Mouse (Mus musculus): ENCODE measurements at regions not wholly inside any gene's neighbourhood (a gene's known extent, or its start where the extent isn't known, plus 50 kb on each side); places are given as distances from the start of the nearest gene placed in this dataset.

GRCm38 (mm10) chr15:36945309-36945708 is 62.3 kb downstream of the Zfp706 start:
- DNase-seq (ENCODE audit: low spot score), result no peak

DNA sequence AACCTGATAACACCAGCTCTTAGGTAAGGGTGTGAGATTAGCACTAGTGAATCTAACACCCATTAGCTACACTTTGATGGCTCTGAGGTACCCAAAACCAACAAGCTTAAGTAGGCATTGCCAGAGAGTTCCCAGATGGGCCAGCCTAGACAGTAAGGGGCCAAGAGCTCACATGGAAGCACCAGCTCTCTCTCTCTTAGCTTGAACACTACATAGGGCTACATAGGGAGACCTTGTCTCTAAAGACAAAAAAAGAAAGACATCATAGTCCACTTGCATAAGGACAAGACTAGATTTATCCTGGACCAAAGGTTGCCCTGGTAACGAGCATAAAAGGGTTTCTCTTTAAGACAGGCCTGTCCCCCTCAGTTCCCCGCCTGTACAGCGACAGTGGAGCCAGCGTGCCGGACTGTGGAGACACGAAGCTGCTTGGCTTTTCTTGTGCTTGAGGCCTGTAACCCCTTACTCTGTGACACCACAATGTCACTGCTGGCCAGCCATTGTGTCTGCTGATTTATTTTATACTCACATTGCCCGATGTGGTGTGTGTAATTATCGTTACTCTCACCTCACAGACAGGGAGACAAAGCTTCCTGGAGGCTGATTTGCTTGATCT is 62.9 kb downstream of the Zfp706 start:
- DNase-seq (ENCODE audit: low spot score), result no peak

DNA sequence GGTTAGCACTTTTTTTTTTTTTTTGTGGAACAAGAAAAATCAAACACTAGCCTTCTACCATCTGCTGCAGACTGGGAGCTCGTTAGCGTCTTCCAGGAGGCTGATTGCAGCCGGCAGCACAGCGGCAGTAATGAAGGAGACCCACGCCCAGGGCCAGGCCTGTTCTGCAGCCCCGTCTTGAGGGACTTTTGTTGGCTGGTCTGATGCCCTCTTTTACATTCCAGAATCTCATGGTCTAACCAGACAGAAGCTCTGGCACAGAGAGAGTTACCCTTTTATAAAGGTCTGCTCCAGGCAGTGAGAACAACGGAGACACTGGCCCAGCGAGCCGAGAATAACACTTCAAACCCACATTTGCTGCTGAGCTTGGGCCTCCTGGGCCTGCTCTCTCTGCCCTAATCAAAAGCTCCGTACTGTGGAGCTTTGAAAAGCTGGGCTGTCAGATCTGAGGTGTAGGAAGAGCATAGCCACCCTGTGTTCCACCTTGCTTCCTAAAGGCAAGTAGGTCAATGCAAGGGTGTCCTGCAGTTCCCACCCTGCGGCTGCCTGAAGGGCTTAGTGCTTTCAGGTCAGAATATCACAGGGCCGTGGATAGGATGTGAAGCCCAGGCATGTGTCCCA is 64.0 kb downstream of the Zfp706 start:
- no peak for DNase-seq (ENCODE audit: low spot score)

GRCm38 (mm10) chr15:36942261-36942660 is 65.3 kb downstream of the Zfp706 start:
- no peak for DNase-seq (ENCODE audit: low spot score)

- DNase-seq (ENCODE audit: low spot score), result no peak
Measured at GRCm38 (mm10) chr15:36941741-36942140, 65.8 kb downstream of the Zfp706 start.

- no peak for DNase-seq (ENCODE audit: low spot score)
Measured at GRCm38 (mm10) chr15:36939608-36940007, 68.0 kb downstream of the Zfp706 start.

GRCm38 (mm10) chr15:36939153-36939552 is 68.4 kb downstream of the Zfp706 start:
- no peak for DNase-seq (ENCODE audit: low spot score)

DNA sequence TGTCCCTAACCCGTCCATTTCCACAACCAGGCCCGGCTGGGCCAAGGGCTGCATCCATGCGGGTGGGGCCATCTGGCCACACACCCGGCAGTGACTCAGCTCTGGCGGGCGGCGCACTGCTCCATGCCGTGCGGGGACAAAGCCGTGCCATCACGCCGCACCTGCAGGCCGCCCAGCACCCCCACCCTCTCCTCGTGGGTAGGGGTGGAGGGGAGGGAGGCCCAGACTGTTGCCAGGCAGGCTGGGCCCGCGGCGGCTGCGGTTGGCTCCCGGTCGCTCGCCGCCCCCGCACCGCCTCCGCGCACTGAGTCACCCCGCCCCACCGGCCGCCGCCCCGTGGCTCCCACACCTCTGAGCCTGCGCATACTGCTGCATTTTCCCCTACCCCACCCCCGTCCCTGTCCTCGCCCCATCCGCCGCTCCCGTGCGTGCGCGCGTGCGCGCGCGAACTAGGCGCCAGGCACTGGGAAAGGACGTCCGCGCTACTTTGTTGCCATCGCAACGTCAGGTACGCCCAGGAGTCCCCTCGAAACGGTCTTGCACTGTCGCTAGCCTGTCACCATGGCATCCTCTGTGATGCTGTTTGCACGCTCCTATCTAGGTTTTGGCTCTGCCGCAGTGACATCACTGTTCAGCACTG is 68.9 kb downstream of the Zfp706 start:
- peak; percentile 78 for DNase-seq (ENCODE audit: low spot score)

GRCm38 (mm10) chr15:36937757-36938498 is 69.6 kb downstream of the Zfp706 start:
- no peak for DNase-seq (ENCODE audit: low spot score)

DNA sequence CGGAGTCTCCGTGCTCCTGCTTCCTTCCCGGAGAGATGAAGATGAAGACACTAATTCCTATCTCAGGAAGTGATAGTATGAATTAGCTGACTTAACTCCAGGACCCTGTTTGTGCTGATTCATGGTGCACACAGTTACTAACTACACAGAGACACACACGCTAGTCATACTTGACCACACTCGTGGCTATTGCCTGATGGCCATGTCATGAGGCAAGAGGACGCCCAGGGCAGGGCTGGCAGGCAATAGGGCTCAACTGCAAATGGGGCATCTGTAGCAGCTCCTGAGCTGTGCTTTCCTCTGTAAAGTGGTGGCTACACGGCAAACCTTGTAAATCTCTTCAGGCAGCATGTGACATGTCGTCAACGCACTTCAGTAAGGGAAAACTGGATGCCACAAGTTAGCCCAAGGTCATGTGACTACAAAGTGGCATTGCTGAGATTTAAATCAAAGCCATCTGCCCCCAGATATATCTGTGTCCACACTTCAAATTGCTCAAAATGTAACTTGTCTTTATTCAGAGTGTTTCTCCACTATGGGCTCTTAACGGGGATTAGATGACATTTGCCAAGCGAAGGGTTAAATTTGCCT is 70.4 kb downstream of the Zfp706 start:
- no peak for DNase-seq (ENCODE audit: low spot score)

DNA sequence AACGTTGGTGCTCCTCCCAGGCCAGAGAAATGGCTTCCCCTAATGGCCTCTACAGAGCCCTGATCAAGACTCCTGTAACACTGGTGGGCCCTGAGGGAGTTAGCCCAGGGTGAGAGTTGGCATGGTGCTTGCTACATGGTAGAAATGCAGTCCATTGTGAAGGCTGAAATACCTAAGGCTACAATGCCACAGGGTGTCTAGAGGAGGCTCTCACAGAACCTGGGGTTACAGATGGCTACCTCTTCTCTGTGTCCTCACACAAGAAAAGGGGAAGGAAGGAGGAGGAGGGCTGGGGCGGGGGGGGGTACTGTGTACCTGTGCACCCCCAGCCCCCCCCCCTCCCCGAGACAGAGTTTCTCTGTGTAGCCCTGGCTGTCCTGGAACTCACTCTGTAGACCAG is 72.8 kb downstream of the Zfp706 start:
- no peak for DNase-seq (ENCODE audit: low spot score)

GRCm38 (mm10) chr15:36933581-36933991 is 74.0 kb downstream of the Zfp706 start:
- DNase-seq (ENCODE audit: low spot score), result no peak

GRCm38 (mm10) chr15:36931460-36931859 is 76.1 kb downstream of the Zfp706 start:
- DNase-seq (ENCODE audit: low spot score), result no peak

- DNase-seq (ENCODE audit: low spot score), result no peak
Measured at GRCm38 (mm10) chr15:36930433-36930832, 77.1 kb downstream of the Zfp706 start.

DNA sequence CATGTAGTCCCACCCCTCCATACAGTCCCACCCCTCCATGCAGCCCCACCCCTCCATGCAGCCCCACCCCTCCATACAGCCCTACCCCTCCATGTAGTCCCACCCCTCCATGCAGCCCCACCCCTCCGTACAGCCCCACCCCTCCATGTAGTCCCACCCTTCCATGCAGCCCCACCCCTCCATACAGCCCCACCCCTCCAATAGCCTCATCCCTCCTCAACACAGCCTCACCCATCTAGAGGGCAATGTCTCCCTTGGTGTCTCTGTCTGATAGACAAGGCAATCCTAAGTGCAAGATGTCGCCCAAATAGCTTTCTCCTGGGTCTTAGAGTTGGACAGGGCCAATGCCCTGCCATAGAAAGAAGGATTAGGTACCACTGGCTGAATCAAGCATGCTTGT is 77.8 kb downstream of the Zfp706 start:
- DNase-seq (ENCODE audit: low spot score), result no peak

DNA sequence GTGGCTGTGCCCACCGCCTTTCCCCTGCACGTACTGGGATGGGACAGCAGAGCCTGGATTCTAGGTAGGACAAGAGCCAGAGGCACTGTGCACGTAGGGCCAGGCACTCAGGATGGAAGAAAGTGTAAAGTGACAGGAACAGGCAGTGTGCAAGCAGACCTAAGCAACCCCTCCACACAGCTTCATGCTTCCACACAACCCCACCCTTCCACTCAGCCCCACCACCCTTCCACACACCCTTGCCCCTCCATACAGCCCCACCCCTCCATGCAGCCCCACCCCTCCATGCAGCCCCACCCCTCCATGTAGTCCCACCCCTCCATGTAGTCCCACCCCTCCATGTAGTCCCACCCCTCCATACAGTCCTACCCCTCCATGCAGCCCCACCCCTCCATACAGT is 78.5 kb downstream of the Zfp706 start:
- DNase-seq (ENCODE audit: low spot score), result no peak

DNA sequence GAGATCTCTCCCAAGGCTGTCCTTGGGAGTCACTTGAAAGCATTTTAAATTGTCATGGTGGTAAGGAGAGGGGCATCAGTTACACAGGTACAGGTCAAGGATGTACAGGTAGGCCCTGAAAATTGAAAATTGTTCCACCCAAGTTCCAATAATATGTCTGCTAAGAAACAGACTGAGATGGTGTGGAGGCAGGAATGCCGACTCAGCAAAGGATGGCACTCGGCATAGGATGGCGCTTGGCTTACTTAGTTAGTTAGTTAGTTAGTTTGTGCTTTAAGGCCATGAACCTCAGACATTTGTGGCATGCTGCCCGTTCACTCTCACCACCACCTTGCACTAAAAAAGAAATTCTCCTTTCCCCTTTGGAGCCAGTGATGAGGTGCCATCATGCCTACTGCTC is 78.9 kb downstream of the Zfp706 start:
- DNase-seq (ENCODE audit: low spot score), result no peak

- DNase-seq (ENCODE audit: low spot score), result no peak
Measured at GRCm38 (mm10) chr15:36927436-36927835, 80.1 kb downstream of the Zfp706 start.

GRCm38 (mm10) chr15:36924171-36924570 is 83.4 kb downstream of the Zfp706 start:
- no peak for DNase-seq (ENCODE audit: low spot score)

DNA sequence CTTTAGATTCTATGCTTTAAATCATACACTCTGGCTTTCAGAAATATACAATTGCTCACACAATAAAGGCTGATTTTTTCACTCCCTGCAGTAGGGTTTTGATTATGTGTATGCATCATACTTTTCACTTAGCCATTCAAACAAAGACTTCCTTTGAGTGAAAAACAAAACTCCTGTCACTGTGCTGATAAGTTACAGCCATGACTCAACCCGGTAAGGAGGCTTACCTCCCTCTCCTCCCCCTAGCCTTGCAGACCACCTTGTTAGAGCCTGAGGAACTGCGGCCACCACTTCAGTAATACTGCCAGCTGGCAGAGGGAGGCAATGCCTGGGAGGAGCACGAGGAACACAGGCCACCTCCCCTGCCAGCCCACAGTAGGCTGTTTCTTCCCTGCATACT is 86.2 kb downstream of the Zfp706 start:
- DNase-seq (ENCODE audit: low spot score), result no peak

DNA sequence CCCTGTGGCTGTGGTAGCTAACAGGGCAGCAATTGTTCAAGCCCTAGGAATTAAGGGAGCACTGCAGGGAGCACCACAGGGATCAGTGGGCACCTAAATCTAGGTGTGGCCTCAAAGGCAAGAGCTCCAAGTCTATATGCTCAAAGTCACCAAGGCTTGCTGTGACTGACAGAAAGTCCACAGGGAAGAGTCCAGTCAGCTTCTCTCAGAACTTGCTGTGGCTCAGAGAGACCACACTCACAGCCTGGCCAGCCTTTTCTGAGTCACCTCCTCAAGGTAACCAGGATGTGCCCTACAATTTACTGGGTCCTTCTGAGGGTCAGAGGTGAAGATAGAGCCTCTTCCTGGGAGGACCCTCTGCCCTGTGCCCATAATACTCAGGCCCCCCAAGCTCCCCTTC is 86.7 kb downstream of the Zfp706 start:
- no peak for DNase-seq (ENCODE audit: low spot score)

DNA sequence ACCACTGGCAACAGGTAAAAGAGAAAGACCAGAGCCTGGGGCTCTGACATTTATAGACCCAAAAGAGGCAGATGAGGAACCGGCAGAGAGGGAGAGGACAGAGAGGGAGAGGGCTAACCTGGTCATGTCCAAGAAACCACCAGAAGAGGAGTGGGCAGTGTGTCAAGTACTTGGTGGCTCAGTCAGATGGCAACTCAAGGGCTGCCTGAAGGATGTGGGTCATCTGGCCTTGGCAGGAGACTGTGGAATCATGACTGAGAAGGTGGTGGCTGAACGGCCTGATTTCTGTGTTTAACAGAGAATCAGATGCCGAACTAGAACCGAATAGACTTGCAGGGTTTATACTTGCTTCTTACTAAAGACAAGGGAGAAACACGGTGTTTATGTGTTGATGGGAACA is 87.9 kb downstream of the Zfp706 start:
- no peak for DNase-seq (ENCODE audit: low spot score)
